Mouse (Mus musculus): ENCODE measurements around the gene Zbtb46. TPM values are rescaled to one million over a fixed set of nuclear protein-coding genes. Genes with fewer than 3 reads are reported as not detected.

Gene Zbtb46
- polyA plus RNA-seq (2014; fragmentation: Illumina TruSeq; extraction: RNeasy Lipid Tissue Mini Kit (QIAGEN cat#74804); ENCODE audit: low read depth, low replicate concordance), result 9.7 TPM

GRCm38 (mm10) chr2:181459153-181459672 lies at the start of gene Zbtb46:
Gene Zbtb46 (minus strand): TSS chr2:181459426.

GRCm38 (mm10) chr2:181496831-181497547 lies 37.8 kb upstream of the Zbtb46 start, which contains the start of gene Tpd52l2:
Gene Tpd52l2 (plus strand): TSS chr2:181497142.

GRCm38 (mm10) chr2:181493156-181493927 lies 34.1 kb upstream of the Zbtb46 start, which contains the start of gene Abhd16b:
Gene Abhd16b (plus strand): TSS chr2:181493206.

GRCm38 (mm10) chr2:181379778-181380177 lies 79.4 kb downstream of the Zbtb46 start, which contains the start of gene Lime1:
Gene Lime1 (plus strand): TSS chr2:181380078.

GRCm38 (mm10) chr2:181364860-181365596 lies 94.2 kb downstream of the Zbtb46 start, which contains the start of the genes Zgpat and Arfrp1:
Gene Zgpat (plus strand): TSS chr2:181364928.
Gene Arfrp1 (minus strand): TSS chr2:181365404.

Other genes starting within 250 kb of the Zbtb46 start
- gene Srms, start 246.2 kb downstream of the Zbtb46 start, polyA plus RNA-seq (2014; fragmentation: Illumina TruSeq; extraction: RNeasy Lipid Tissue Mini Kit (QIAGEN cat#74804); ENCODE audit: low read depth, low replicate concordance), result 0.39 TPM
- not detected for gene Fndc11, start 239.4 kb downstream of the Zbtb46 start, polyA plus RNA-seq (2014; fragmentation: Illumina TruSeq; extraction: RNeasy Lipid Tissue Mini Kit (QIAGEN cat#74804); ENCODE audit: low read depth, low replicate concordance)
- gene Helz2, start 217.4 kb downstream of the Zbtb46 start, polyA plus RNA-seq (2014; fragmentation: Illumina TruSeq; extraction: RNeasy Lipid Tissue Mini Kit (QIAGEN cat#74804); ENCODE audit: low read depth, low replicate concordance), result 11.0 TPM
- 9.5 TPM for gene Gmeb2, start 171.4 kb downstream of the Zbtb46 start, polyA plus RNA-seq (2014; fragmentation: Illumina TruSeq; extraction: RNeasy Lipid Tissue Mini Kit (QIAGEN cat#74804); ENCODE audit: low read depth, low replicate concordance)
- gene Stmn3, start 144.9 kb downstream of the Zbtb46 start, polyA plus RNA-seq (2014; fragmentation: Illumina TruSeq; extraction: RNeasy Lipid Tissue Mini Kit (QIAGEN cat#74804); ENCODE audit: low read depth, low replicate concordance), result 0.55 TPM
- 18.6 TPM for gene Rtel1, start 139.7 kb downstream of the Zbtb46 start, polyA plus RNA-seq (2014; fragmentation: Illumina TruSeq; extraction: RNeasy Lipid Tissue Mini Kit (QIAGEN cat#74804); ENCODE audit: low read depth, low replicate concordance)
- gene Zgpat, start 94.5 kb downstream of the Zbtb46 start, polyA plus RNA-seq (2014; fragmentation: Illumina TruSeq; extraction: RNeasy Lipid Tissue Mini Kit (QIAGEN cat#74804); ENCODE audit: low read depth, low replicate concordance), result 30.1 TPM
- 76.5 TPM for gene Arfrp1, start 94.0 kb downstream of the Zbtb46 start, polyA plus RNA-seq (2014; fragmentation: Illumina TruSeq; extraction: RNeasy Lipid Tissue Mini Kit (QIAGEN cat#74804); ENCODE audit: low read depth, low replicate concordance)
- 17.5 TPM for gene Lime1, start 79.3 kb downstream of the Zbtb46 start, polyA plus RNA-seq (2014; fragmentation: Illumina TruSeq; extraction: RNeasy Lipid Tissue Mini Kit (QIAGEN cat#74804); ENCODE audit: low read depth, low replicate concordance)
- not detected for gene Abhd16b, start 33.8 kb upstream of the Zbtb46 start, polyA plus RNA-seq (2014; fragmentation: Illumina TruSeq; extraction: RNeasy Lipid Tissue Mini Kit (QIAGEN cat#74804); ENCODE audit: low read depth, low replicate concordance)
- gene Tpd52l2, start 37.7 kb upstream of the Zbtb46 start, polyA plus RNA-seq (2014; fragmentation: Illumina TruSeq; extraction: RNeasy Lipid Tissue Mini Kit (QIAGEN cat#74804); ENCODE audit: low read depth, low replicate concordance), result 96.1 TPM
- 41.6 TPM for gene Dnajc5, start 61.1 kb upstream of the Zbtb46 start, polyA plus RNA-seq (2014; fragmentation: Illumina TruSeq; extraction: RNeasy Lipid Tissue Mini Kit (QIAGEN cat#74804); ENCODE audit: low read depth, low replicate concordance)
- 56.3 TPM for gene Uckl1, start 125.5 kb upstream of the Zbtb46 start, polyA plus RNA-seq (2014; fragmentation: Illumina TruSeq; extraction: RNeasy Lipid Tissue Mini Kit (QIAGEN cat#74804); ENCODE audit: low read depth, low replicate concordance)
- gene Prpf6, start 132.4 kb upstream of the Zbtb46 start, polyA plus RNA-seq (2014; fragmentation: Illumina TruSeq; extraction: RNeasy Lipid Tissue Mini Kit (QIAGEN cat#74804); ENCODE audit: low read depth, low replicate concordance), result 35.9 TPM
- gene Zfp512b, start 133.4 kb upstream of the Zbtb46 start, polyA plus RNA-seq (2014; fragmentation: Illumina TruSeq; extraction: RNeasy Lipid Tissue Mini Kit (QIAGEN cat#74804); ENCODE audit: low read depth, low replicate concordance), result 17.6 TPM
- 3.9 TPM for gene Samd10, start 139.8 kb upstream of the Zbtb46 start, polyA plus RNA-seq (2014; fragmentation: Illumina TruSeq; extraction: RNeasy Lipid Tissue Mini Kit (QIAGEN cat#74804); ENCODE audit: low read depth, low replicate concordance)
- not detected for gene Gm29797, start 197.6 kb upstream of the Zbtb46 start, polyA plus RNA-seq (2014; fragmentation: Illumina TruSeq; extraction: RNeasy Lipid Tissue Mini Kit (QIAGEN cat#74804); ENCODE audit: low read depth, low replicate concordance)
- gene Sox18, start 212.2 kb upstream of the Zbtb46 start, polyA plus RNA-seq (2014; fragmentation: Illumina TruSeq; extraction: RNeasy Lipid Tissue Mini Kit (QIAGEN cat#74804); ENCODE audit: low read depth, low replicate concordance), result 45.6 TPM
- gene Tcea2, start 220.9 kb upstream of the Zbtb46 start, polyA plus RNA-seq (2014; fragmentation: Illumina TruSeq; extraction: RNeasy Lipid Tissue Mini Kit (QIAGEN cat#74804); ENCODE audit: low read depth, low replicate concordance), result 10.2 TPM
- 11.6 TPM for gene Rgs19, start 234.6 kb upstream of the Zbtb46 start, polyA plus RNA-seq (2014; fragmentation: Illumina TruSeq; extraction: RNeasy Lipid Tissue Mini Kit (QIAGEN cat#74804); ENCODE audit: low read depth, low replicate concordance)
- not detected for gene Lkaaear1, start 239.0 kb upstream of the Zbtb46 start, polyA plus RNA-seq (2014; fragmentation: Illumina TruSeq; extraction: RNeasy Lipid Tissue Mini Kit (QIAGEN cat#74804); ENCODE audit: low read depth, low replicate concordance)

All from heart, adult 10 weeks (tissue).